Mouse (Mus musculus) testis, adult 2 months (tissue): ENCODE results near the gene Tmcc3.

Source experiments
- CTCF ChIP-seq: fragments of 200-500 bp; IDR thresholded peaks from 2 replicates; pipeline ENCODE4 v1.5.1; 2012; ENCODE audit warnings: low read depth, mild to moderate bottlenecking, inconsistent platforms, low read length, moderate library complexity; ENCODE audit not compliant: control insufficient read depth, insufficient read depth, insufficient replicate concordance
- POLR2A ChIP-seq: fragments of 200-500 bp; IDR thresholded peaks from 2 replicates; pipeline ENCODE4 v1.6.1; 2012; ENCODE audit warnings: low read depth, mild to moderate bottlenecking, inconsistent platforms, low read length, moderate library complexity; ENCODE audit not compliant: control insufficient read depth

DNA sequence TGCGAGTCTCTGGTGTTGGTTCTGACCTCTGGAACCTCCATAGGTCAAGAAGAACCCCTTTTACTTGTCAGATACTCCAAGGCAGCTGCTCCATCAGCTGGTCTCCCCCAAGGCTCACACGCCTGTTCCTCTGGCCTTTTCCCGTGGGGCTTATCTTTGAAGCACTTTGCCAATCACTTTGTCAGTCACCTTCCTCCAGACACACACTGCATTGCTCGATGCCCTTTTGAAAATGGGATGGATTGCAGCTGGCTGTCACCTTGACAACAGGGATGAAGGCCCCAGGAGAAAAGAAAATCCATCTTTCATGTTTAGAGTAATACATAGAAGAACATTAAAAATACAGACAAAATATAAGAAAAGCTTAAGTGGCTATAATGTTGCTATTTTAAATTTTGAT lies 65.2 kb downstream of the Tmcc3 start:
- TF ChIP-seq CTCF, result no peak
- TF ChIP-seq POLR2A, result no peak
